Mouse (Mus musculus): ENCODE measurements around the gene Lsp1.

The Lsp1 gene

GRCm38 (mm10) chr7:142542771-142543303 is 82.2 kb downstream of the Lsp1 start:
- DNase-seq = no peak
